Mouse (Mus musculus): ENCODE measurements around the gene Gm17409.

Gene Gm17409

GRCm38 (mm10) chr2:58469816-58470215, at the start of gene Gm17409:
Gene Gm17409 (plus strand): TSS chr2:58470116.
- DNase-seq = no peak

- no peak for DNase-seq
These were observed 46.6 kb upstream of the Gm17409 start for GRCm38 (mm10) chr2:58423319-58423718.

GRCm38 (mm10) chr2:58425436-58426004, 44.4 kb upstream of the Gm17409 start:
- DNase-seq = no peak

- DNase-seq = no peak
These were observed 37.7 kb upstream of the Gm17409 start for GRCm38 (mm10) chr2:58432211-58432610.

- DNase-seq = no peak
These were observed 36.6 kb upstream of the Gm17409 start for GRCm38 (mm10) chr2:58433317-58433716.

GRCm38 (mm10) chr2:58434438-58434837, 35.5 kb upstream of the Gm17409 start:
- no peak for DNase-seq

- DNase-seq = no peak
These were observed 34.4 kb upstream of the Gm17409 start for GRCm38 (mm10) chr2:58435507-58435906.

- no peak for DNase-seq
These were observed 33.0 kb upstream of the Gm17409 start for GRCm38 (mm10) chr2:58436911-58437310.

- no peak for DNase-seq
These were observed 26.8 kb upstream of the Gm17409 start for GRCm38 (mm10) chr2:58443163-58443562.

- DNase-seq = no peak
These were observed 22.9 kb upstream of the Gm17409 start for GRCm38 (mm10) chr2:58447001-58447400.

GRCm38 (mm10) chr2:58454095-58454865, 15.6 kb upstream of the Gm17409 start:
- DNase-seq = no peak

GRCm38 (mm10) chr2:58456843-58457487, 13.0 kb upstream of the Gm17409 start:
- no peak for DNase-seq

GRCm38 (mm10) chr2:58457488-58457865, 12.4 kb upstream of the Gm17409 start:
- DNase-seq = no peak

- peak; percentile 45 to 46 for DNase-seq
These were observed 11.0 kb upstream of the Gm17409 start for GRCm38 (mm10) chr2:58458820-58459371.

GRCm38 (mm10) chr2:58470290-58470689, 374 bp downstream of the Gm17409 start:
- DNase-seq = no peak

GRCm38 (mm10) chr2:58475578-58475977, 5.7 kb downstream of the Gm17409 start:
- DNase-seq = no peak

- peak; percentile 82 to 94 for DNase-seq
These were observed 7.2 kb downstream of the Gm17409 start for GRCm38 (mm10) chr2:58476956-58477715.

GRCm38 (mm10) chr2:58478144-58478543, 8.2 kb downstream of the Gm17409 start:
- DNase-seq = no peak

GRCm38 (mm10) chr2:58479536-58479935, 9.6 kb downstream of the Gm17409 start:
- DNase-seq = no peak

- no peak for DNase-seq
These were observed 10.8 kb downstream of the Gm17409 start for GRCm38 (mm10) chr2:58480764-58481163.

- no peak for DNase-seq
These were observed 11.7 kb downstream of the Gm17409 start for GRCm38 (mm10) chr2:58481450-58482100.

- DNase-seq = no peak
These were observed 14.5 kb downstream of the Gm17409 start for GRCm38 (mm10) chr2:58484284-58484965.

All from kidney, postnatal 25 days (tissue).